Mouse (Mus musculus) heart, embryonic 11.5 days (tissue): ENCODE data around the gene Fyb. TPM values are rescaled to one million over a fixed set of nuclear protein-coding genes. Genes with fewer than 3 reads are reported as not detected.

Experiments used
- ATAC-seq: fragments of 200-750 bp; cut with Nextera tagmentation; replicated peaks from 2 replicates; pipeline ENCODE4 v1.8.0; 2017; ENCODE audit warnings: moderate library complexity; ENCODE audit not compliant: insufficient number of reproducible peaks, low FRiP score, low TSS enrichment
- H3K27ac ChIP-seq: fragments of 300-500 bp; sonication (generic); 2 replicates; pipeline ENCODE4 v1.5.1; 2014; ENCODE audit warnings: mild to moderate bottlenecking, low read depth, low read length
- H3K27me3 ChIP-seq: fragments of 300-500 bp; sonication (generic); 2 replicates; pipeline ENCODE4 v1.6.1; 2014; ENCODE audit warnings: mild to moderate bottlenecking, low read length, mixed read lengths; ENCODE audit not compliant: control insufficient read depth, insufficient read depth
- H3K36me3 ChIP-seq: fragments of 300-500 bp; sonication (generic); 2 replicates; pipeline ENCODE4 v1.6.1; 2014; ENCODE audit warnings: mild to moderate bottlenecking, low read length, moderate library complexity, mixed read lengths; ENCODE audit not compliant: control insufficient read depth, insufficient read depth
- H3K4me1 ChIP-seq: fragments of 300-500 bp; sonication (generic); 2 replicates; pipeline ENCODE4 v1.6.1; 2014; ENCODE audit warnings: low read length; ENCODE audit not compliant: control insufficient read depth, insufficient read depth
- H3K4me2 ChIP-seq: fragments of 300-500 bp; sonication (generic); 2 replicates; pipeline ENCODE4 v1.6.1; 2014; ENCODE audit warnings: mild to moderate bottlenecking, moderate library complexity
- H3K4me3 ChIP-seq: fragments of 300-500 bp; sonication (generic); 2 replicates; pipeline ENCODE4 v1.5.1; 2014; ENCODE audit warnings: low read depth, low read length
- H3K9ac ChIP-seq: fragments of 300-500 bp; sonication (generic); 2 replicates; pipeline ENCODE4 v1.6.1; 2014; ENCODE audit warnings: mild to moderate bottlenecking, low read depth, low read length, moderate library complexity
- H3K9me3 ChIP-seq: fragments of 300-500 bp; sonication (generic); replicated peaks from 2 replicates; pipeline ENCODE4 v1.6.1; 2016; ENCODE audit warnings: low read length; ENCODE audit not compliant: control insufficient read depth
- WGBS: fragments of 180-500 bp; shearing (Covaris S2); extraction: QIAGEN DNeasy Blood & Tissue Kit; methylation state at CpG from one replicate; pipeline ENCODE4 v1.1.7; 2014; ENCODE audit not compliant: insufficient replicate concordance; 5-methylcytosine and 5-hydroxymethylcytosine counted together
- polyA plus RNA-seq: library from polyadenylated mRNA; unstranded; fragments of >200 nt; fragmentation: Nextera tagmentation; extraction: Ambion mirVana; gene quantifications from 2 replicates; pipeline ENCODE4 v1.2.1, GENCODE M21; 2014

The Fyb gene
- polyA plus RNA-seq, 1 experiment from 2014 or later = 4.6 TPM

- Histone ChIP-seq H3K36me3 (no peaks in the 10 kb centered on the region), H3K9me3 (no peaks in the 10 kb centered on the region), H3K27ac (no peak overlapping the region), H3K4me2 (no peak overlapping the region), H3K4me3 (no peak overlapping the region), H3K9ac (no peak overlapping the region), H3K27me3 (no peaks in the 10 kb centered on the region), H3K4me1 (no peaks in the 10 kb centered on the region)
- ATAC-seq = no peak
- WGBS = 70% methylated on average over 3 of the region's 3 CpGs
Measured at GRCm38 (mm10) chr15:6635405-6635804, 112.8 kb downstream of the Fyb start.

GRCm38 (mm10) chr15:6642223-6642622 is 119.6 kb downstream of the Fyb start:
- ATAC-seq = no peak
- H3K36me3 ChIP-seq = no peaks in the 10 kb centered on the region
- WGBS = 66% methylated on average over 5 of the region's 5 CpGs

DNA sequence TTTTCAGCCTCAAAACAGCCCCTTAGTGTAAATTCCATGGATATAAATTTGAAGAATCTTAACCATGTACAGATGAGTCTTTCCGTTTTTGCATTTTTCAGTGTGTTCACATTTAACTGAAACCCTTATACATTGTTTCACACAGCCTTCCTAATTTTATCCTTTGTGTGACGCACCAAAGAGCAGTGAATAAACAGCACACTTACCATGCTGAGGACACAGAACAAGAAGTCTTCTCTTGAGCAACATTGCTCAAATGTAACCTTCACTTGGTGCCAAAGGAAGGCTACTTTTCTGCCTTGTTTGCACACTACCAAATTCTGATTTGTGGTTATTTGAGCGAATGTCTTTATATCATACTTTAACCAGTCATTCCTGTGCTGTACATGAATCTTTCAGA is 122.8 kb downstream of the Fyb start:
- Histone ChIP-seq H3K36me3 (no peaks in the 10 kb centered on the region), H3K27me3 (no peaks in the 10 kb centered on the region), H3K4me2 (no peak overlapping the region), H3K9me3 (no peaks in the 10 kb centered on the region), H3K4me1 (no peaks in the 10 kb centered on the region), H3K4me3 (no peak overlapping the region), H3K27ac (no peak overlapping the region), H3K9ac (no peak overlapping the region)
- 90% methylated on average over 3 of the region's 3 CpGs for WGBS
- ATAC-seq = no peak

More at GRCm38 (mm10) chr15:6642223-6642622, 119.6 kb downstream of the Fyb start:
- H3K27me3 ChIP-seq = no peaks in the 10 kb centered on the region
- H3K4me3 ChIP-seq = no peak overlapping the region
- no peak overlapping the region for H3K4me2 ChIP-seq
- H3K9me3 ChIP-seq = no peaks in the 10 kb centered on the region
- H3K4me1 ChIP-seq = no peaks in the 10 kb centered on the region
- no peak overlapping the region for H3K9ac ChIP-seq
- no peak overlapping the region for H3K27ac ChIP-seq

DNA sequence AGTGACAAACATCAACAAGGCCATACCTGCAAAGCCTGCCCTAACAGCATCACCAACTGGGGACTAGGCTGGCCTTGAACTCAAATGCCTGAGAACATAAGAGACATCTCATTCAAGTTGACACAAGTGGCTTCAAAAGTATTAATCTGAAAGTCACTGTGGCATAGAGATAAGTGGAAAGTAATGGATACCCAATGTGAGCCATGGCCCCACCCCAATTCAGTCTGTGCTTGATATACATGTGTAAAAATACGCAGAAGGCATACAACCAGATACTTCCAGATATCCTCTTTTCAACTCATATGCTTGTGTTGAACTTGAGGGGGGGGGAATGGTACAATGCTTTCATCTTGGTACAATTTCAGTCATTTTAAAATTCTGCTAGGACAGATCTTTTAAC is 124.4 kb downstream of the Fyb start:
- no peak overlapping the region for H3K4me2 ChIP-seq
- WGBS = 85% methylated on average over 1 of the region's 1 CpGs
- H3K36me3 ChIP-seq = no peaks in the 10 kb centered on the region
- no peak overlapping the region for H3K4me3 ChIP-seq
- ATAC-seq = no peak
- H3K9ac ChIP-seq = no peak overlapping the region
- H3K27ac ChIP-seq = no peak overlapping the region
- no peaks in the 10 kb centered on the region for H3K4me1 ChIP-seq
- no peaks in the 10 kb centered on the region for H3K9me3 ChIP-seq
- H3K27me3 ChIP-seq = no peaks in the 10 kb centered on the region

GRCm38 (mm10) chr15:6648757-6649403 is 126.2 kb downstream of the Fyb start:
- no peak for ATAC-seq
- no peaks in the 10 kb centered on the region for H3K9me3 ChIP-seq
- no peaks in the 10 kb centered on the region for H3K4me1 ChIP-seq
- no peak overlapping the region for H3K4me2 ChIP-seq
- no peaks in the 10 kb centered on the region for H3K27me3 ChIP-seq
- no peak overlapping the region for H3K27ac ChIP-seq
- WGBS = 48% methylated on average over 7 of the region's 7 CpGs
- H3K9ac ChIP-seq = no peak overlapping the region
- H3K36me3 ChIP-seq = no peaks in the 10 kb centered on the region
- H3K4me3 ChIP-seq = no peak overlapping the region

DNA sequence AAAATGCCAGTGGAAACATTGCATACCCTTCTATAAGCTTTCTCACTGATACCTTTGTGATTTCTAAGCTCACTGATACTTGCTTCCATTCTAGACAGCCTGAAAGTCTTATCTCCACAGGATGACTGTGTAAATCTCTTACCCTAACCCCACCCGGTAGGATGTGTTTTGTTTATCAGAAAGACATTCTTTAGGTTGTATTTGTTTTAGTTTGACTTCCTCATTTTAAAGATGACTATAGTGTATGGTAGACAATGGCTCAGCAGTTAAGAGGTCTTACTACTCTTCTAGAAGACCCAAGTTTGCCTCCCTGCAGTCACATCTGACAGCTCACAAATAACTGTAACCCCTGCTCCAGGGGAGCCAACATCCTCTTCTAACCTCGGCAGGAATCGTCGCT is 130.4 kb downstream of the Fyb start:
- Histone ChIP-seq H3K4me1 (no peaks in the 10 kb centered on the region), H3K9ac (no peak overlapping the region), H3K27ac (no peak overlapping the region), H3K4me3 (no peak overlapping the region), H3K36me3 (no peaks in the 10 kb centered on the region), H3K4me2 (no peak overlapping the region), H3K9me3 (no peaks in the 10 kb centered on the region), H3K27me3 (no peaks in the 10 kb centered on the region)
- WGBS = 50% methylated on average over 4 of the region's 4 CpGs
- no peak for ATAC-seq

DNA sequence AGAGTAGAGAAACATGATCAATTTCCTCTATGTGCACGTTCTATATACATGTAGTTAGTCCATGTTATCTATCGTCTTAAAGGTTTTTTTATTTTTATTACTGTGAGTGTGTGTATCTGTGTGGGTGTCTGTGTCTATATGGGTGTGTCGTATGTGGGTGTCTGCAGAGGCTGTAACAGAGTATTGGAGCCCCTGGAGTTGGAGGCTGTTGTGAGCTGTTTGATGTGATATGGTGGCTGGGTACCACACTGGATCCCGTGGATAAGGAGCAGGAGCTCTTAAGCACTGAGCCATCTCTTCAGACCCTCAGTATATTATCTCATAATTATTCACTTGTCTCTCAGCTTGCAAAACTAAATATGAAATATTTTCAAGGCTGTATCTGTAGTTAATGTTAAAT is 135.4 kb downstream of the Fyb start:
- H3K36me3 ChIP-seq = no peaks in the 10 kb centered on the region
- 70% methylated on average over 4 of the region's 4 CpGs for WGBS
- H3K4me1 ChIP-seq = no peaks in the 10 kb centered on the region
- H3K4me3 ChIP-seq = no peak overlapping the region
- H3K27me3 ChIP-seq = no peaks in the 10 kb centered on the region
- H3K27ac ChIP-seq = no peak overlapping the region
- no peaks in the 10 kb centered on the region for H3K9me3 ChIP-seq
- no peak for ATAC-seq
- no peak overlapping the region for H3K9ac ChIP-seq
- no peak overlapping the region for H3K4me2 ChIP-seq

DNA sequence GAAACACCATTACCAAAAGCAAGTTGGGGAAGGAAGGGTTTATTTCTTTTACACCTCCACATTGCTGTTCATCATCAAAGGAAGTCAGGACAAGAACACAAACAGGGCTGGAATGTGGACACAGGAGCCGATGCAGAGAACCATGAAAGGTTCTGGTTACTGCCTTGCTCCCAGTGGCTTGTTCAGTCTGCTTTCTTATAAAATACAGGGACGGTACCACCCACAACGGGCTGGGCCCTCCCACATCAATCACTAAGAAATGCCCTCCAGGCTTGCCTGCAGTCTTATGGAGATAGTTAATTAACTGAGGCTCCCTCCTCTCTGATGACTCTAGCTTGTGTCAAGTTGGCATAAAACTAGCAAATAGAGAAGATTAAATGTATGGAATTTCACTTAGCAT is 139.3 kb downstream of the Fyb start:
- no peaks in the 10 kb centered on the region for H3K27me3 ChIP-seq
- ATAC-seq = no peak
- H3K9ac ChIP-seq = no peak overlapping the region
- no peak overlapping the region for H3K4me2 ChIP-seq
- 48% methylated on average over 3 of the region's 3 CpGs for WGBS
- no peak overlapping the region for H3K27ac ChIP-seq
- no peaks in the 10 kb centered on the region for H3K9me3 ChIP-seq
- H3K4me1 ChIP-seq = peaks cover 4% of the 10 kb centered on the region; the same call in 1 of the 2 replicates
- H3K36me3 ChIP-seq = no peaks in the 10 kb centered on the region
- no peak overlapping the region for H3K4me3 ChIP-seq

GRCm38 (mm10) chr15:6663991-6664390 is 141.3 kb downstream of the Fyb start:
- no peak for ATAC-seq
- Histone ChIP-seq H3K9me3 (no peaks in the 10 kb centered on the region), H3K9ac (no peak overlapping the region), H3K4me1 (peaks cover 4% of the 10 kb centered on the region; the same call in 1 of the 2 replicates), H3K27ac (no peak overlapping the region), H3K4me2 (no peak overlapping the region), H3K4me3 (no peak overlapping the region), H3K36me3 (no peaks in the 10 kb centered on the region), H3K27me3 (no peaks in the 10 kb centered on the region)
- WGBS = 51% methylated on average over 7 of the region's 7 CpGs
